8 mouse cellular contexts compared by ENCODE assay signal in the genomic region with DNA sequence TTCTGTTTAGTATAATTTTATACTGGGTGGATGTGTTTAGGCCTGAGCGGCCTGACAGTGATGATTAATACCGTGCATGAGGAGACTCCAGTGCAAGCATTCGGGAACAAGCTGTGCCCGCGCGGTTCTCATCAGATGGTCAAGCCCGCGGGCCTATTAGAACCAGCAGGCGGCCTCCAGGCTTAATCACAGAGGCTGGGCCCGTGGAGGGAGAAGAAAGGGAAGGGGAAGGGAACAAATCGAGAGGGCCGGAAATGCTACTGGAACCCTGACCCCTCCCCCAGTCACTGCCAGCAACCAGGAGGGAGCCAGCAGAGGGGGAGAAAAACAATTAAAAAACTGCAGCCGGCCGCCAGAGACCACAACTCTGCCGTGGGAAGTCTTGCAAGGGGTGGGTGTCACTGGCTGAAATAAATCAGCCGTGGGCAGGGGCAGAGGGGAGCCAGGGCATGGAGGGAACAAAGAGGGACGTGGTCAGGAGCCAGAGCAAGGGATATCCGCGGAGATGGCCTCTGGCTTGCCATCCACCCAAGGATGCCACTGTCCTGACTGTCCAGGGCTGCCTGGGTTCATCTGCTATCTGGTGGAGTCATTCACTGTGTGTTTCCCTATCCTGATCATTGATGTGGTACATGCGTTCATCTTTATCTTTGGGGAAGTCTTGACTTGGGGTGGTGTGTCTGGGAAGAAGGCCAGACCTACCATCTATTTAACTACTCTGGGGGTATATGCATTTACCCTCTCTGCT. TPM values are rescaled to one million over a fixed set of nuclear protein-coding genes. Genes with fewer than 3 reads are reported as not detected.
A peak's percentile ranks its signal among the peaks of the same experiment; 100 is the strongest.
DNase-seq lines count a peak whose midpoint lies in the region; ATAC-seq and TF ChIP-seq lines count a peak whose summit lies in the region.

No protein-coding gene starts in this region.

- H3K36me3 ChIP-seq in kidney, embryonic 15.5 days, result no peaks in the 10 kb centered on the region
- no peaks in the 10 kb centered on the region for H3K36me3 ChIP-seq in hindbrain, embryonic 12.5 days
- H3K36me3 ChIP-seq in limb, embryonic 15.5 days, result no peaks in the 10 kb centered on the region
- no peaks in the 10 kb centered on the region for H3K36me3 ChIP-seq in stomach, postnatal 0 days (ENCODE audit: control insufficient read depth, insufficient read depth, low read length)

- peak; percentile 24 for ATAC-seq in kidney, embryonic 15.5 days (replicated peaks; ENCODE audit: low FRiP score)
- peak; percentile 79 for ATAC-seq in hindbrain, embryonic 12.5 days (ENCODE audit: low FRiP score)
- no peak for ATAC-seq in limb, embryonic 15.5 days (ENCODE audit: insufficient number of reproducible peaks, low FRiP score, low TSS enrichment, low read depth)
- ATAC-seq in stomach, postnatal 0 days (ENCODE audit: low FRiP score, low TSS enrichment), result peak; percentile 66

- no peaks in the 10 kb centered on the region for H3K9me3 ChIP-seq in kidney, embryonic 15.5 days (replicated peaks)
- no peaks in the 10 kb centered on the region for H3K9me3 ChIP-seq in hindbrain, embryonic 12.5 days (replicated peaks)
- no peaks in the 10 kb centered on the region for H3K9me3 ChIP-seq in limb, embryonic 15.5 days
- H3K9me3 ChIP-seq in stomach, postnatal 0 days (ENCODE audit: control insufficient read depth, low read length), result no peaks in the 10 kb centered on the region

- H3K27me3 ChIP-seq in kidney, embryonic 15.5 days, result peaks cover 46% of the 10 kb centered on the region
- peaks cover 24% of the 10 kb centered on the region for H3K27me3 ChIP-seq in hindbrain, embryonic 12.5 days
- no peaks in the 10 kb centered on the region for H3K27me3 ChIP-seq in limb, embryonic 15.5 days
- H3K27me3 ChIP-seq in stomach, postnatal 0 days (ENCODE audit: control insufficient read depth, insufficient read depth, low read length), result no peaks in the 10 kb centered on the region

- H3K27ac ChIP-seq in kidney, embryonic 15.5 days, result peak overlapping the region; percentile 42
- H3K27ac ChIP-seq in hindbrain, embryonic 12.5 days, result peak overlapping the region; percentile 79
- peak overlapping the region; percentile 38 for H3K27ac ChIP-seq in limb, embryonic 15.5 days
- peak overlapping the region; percentile 35 for H3K27ac ChIP-seq in stomach, postnatal 0 days (replicated peaks)

- no peak for DNase-seq in kidney, adult 11 months
- peak; percentile 90 for DNase-seq in embryo, embryonic 11 days
- DNase-seq in stomach, postnatal 0 days (ENCODE audit: low spot score), result peak; percentile 55
- no peak for DNase-seq in cerebellum, adult 11 months
- DNase-seq in thymus, postnatal 25 days, result no peak

- H3K9ac ChIP-seq in kidney, embryonic 15.5 days, result no peak overlapping the region
- H3K9ac ChIP-seq in hindbrain, embryonic 12.5 days, result peak overlapping the region; percentile 39
- H3K9ac ChIP-seq in limb, embryonic 15.5 days, result no peak overlapping the region
- 0 out of 2 replicates have a peak overlapping the region, but pooled peaks have one; percentile 27 for H3K9ac ChIP-seq in stomach, postnatal 0 days (ENCODE audit: low read length)

- peaks cover 57% of the 10 kb centered on the region for H3K4me1 ChIP-seq in kidney, embryonic 15.5 days
- H3K4me1 ChIP-seq in hindbrain, embryonic 12.5 days, result peaks cover 62% of the 10 kb centered on the region
- peaks cover 71% of the 10 kb centered on the region for H3K4me1 ChIP-seq in limb, embryonic 15.5 days
- H3K4me1 ChIP-seq in stomach, postnatal 0 days (replicated peaks; ENCODE audit: control insufficient read depth, insufficient read depth), result no peaks in the 10 kb centered on the region; the same call in 1 of the 2 replicates

- TF ChIP-seq CTCF in stomach, postnatal 0 days (IDR thresholded peaks at IDR 0.05; ENCODE audit: low read depth), result peak; percentile 41

- peak overlapping the region; percentile 34; the same call in 1 of the 2 replicates for H3K4me2 ChIP-seq in kidney, embryonic 15.5 days
- peak overlapping the region; percentile 14; the same call in 1 of the 2 replicates for H3K4me2 ChIP-seq in hindbrain, embryonic 12.5 days (replicated peaks)
- no peak overlapping the region for H3K4me2 ChIP-seq in limb, embryonic 15.5 days
- H3K4me2 ChIP-seq in stomach, postnatal 0 days (replicated peaks; ENCODE audit: low read depth), result no peak overlapping the region

- WGBS in kidney, embryonic 15.5 days, result 5% methylated on average over 20 of the region's 20 CpGs
- 10% methylated on average over 20 of the region's 20 CpGs for WGBS in hindbrain, embryonic 12.5 days
- 13% methylated on average over 20 of the region's 20 CpGs for WGBS in limb, embryonic 15.5 days
- WGBS in stomach, postnatal 0 days, result 24% methylated on average over 20 of the region's 20 CpGs

- no peak for TF ChIP-seq EP300 in stomach, postnatal 0 days (optimal IDR thresholded peaks at IDR 0.05)

- no peak overlapping the region for H3K4me3 ChIP-seq in kidney, embryonic 15.5 days (replicated peaks)
- H3K4me3 ChIP-seq in hindbrain, embryonic 12.5 days, result no peak overlapping the region
- no peak overlapping the region for H3K4me3 ChIP-seq in limb, embryonic 15.5 days
- no peak overlapping the region for H3K4me3 ChIP-seq in stomach, postnatal 0 days (ENCODE audit: low read depth, low read length)

RNA-seq across cellular contexts. Expression of a gene that starts 54.6 kb away (rescaled TPM):
- not detected in 2 replicates for polyA plus RNA-seq in kidney, embryonic 15.5 days (2015; fragmentation: Nextera tagmentation; extraction: Ambion mirVana)
- not detected in 2 replicates for polyA plus RNA-seq in hindbrain, embryonic 12.5 days (2016; fragmentation: Nextera tagmentation; extraction: Ambion mirVana)
- not detected in 2 replicates for polyA plus RNA-seq in limb, embryonic 15.5 days (2015; fragmentation: Nextera tagmentation; extraction: Ambion mirVana)
- not detected in 2 replicates for polyA plus RNA-seq in stomach, postnatal 0 days (2015; fragmentation: Nextera tagmentation; extraction: Ambion mirVana)

Comparison
In these comparisons a context has a peak if more than half of its experiments do, and no peak if none do; other contexts are left out.
1. H3K4me2 ChIP-seq: peak in kidney, embryonic 15.5 days (single experiment) and hindbrain, embryonic 12.5 days (single experiment); none in limb, embryonic 15.5 days (single experiment) and stomach, postnatal 0 days (single experiment).
2. H3K9ac ChIP-seq: peak in hindbrain, embryonic 12.5 days (single experiment) and stomach, postnatal 0 days (single experiment); none in kidney, embryonic 15.5 days (single experiment) and limb, embryonic 15.5 days (single experiment).
3. DNase-seq: peak in embryo, embryonic 11 days (single experiment) and stomach, postnatal 0 days (single experiment); none in kidney, adult 11 months (single experiment), cerebellum, adult 11 months (single experiment) and thymus, postnatal 25 days (single experiment).
4. Peak in every context shown above with its lines, with median percentiles within 50 percentile points of each other: H3K27ac ChIP-seq.